Mouse (Mus musculus): ENCODE data around the gene Xpnpep2. TPM values are rescaled to one million over a fixed set of nuclear protein-coding genes. Genes with fewer than 3 reads are reported as not detected.

The Xpnpep2 gene
- total RNA-seq, 2 experiments from 2014 or later: 0.50 to 0.89 TPM

- no peak for DNase-seq (ENCODE audit: low spot score in 2 of 2)
Observed at GRCm38 (mm10) chrX:48158229-48158919, 49.8 kb downstream of the Xpnpep2 start.

- DNase-seq (ENCODE audit: low spot score in 2 of 2): no peak
Observed at GRCm38 (mm10) chrX:48169892-48170291, 61.4 kb downstream of the Xpnpep2 start.

DNA sequence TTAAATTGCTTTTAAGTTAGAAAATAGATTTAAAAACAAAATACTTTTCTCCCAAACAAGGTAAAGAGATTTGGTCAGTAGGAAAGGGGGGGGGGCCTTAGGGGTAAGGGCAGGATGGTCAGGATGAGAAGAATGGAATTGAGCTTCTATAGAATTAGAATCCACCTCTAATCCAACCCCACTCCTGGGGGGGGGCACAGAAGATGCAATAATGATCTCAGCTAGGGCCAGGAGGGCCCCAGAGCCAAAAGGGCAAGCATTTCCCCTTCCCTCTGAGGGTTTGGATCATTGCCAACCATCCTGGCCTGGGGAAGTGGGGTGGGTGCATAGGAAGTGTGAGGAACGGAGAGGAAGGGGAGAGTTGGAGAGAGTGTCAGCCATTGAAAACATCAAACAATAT lies 61.8 kb downstream of the Xpnpep2 start:
- no peak for DNase-seq (ENCODE audit: low spot score in 2 of 2)

DNA sequence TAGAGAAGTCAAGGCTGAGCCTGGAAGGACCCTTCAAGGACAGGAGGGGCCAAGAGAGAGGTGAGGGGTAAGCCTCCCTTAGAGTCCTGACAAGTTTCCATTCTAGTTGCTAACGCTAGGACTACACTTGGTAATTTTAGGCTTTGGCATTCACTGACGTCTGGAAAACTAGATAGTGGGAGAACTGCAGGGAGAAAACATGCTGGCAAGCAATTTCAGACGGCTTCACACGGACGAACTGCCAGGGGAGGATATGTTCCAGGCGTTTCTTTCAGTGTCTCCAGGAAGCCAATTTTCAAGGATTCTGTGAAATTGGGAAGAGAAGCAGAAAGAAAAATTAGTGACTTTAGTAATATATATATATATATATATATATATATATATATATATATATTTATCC lies 73.3 kb downstream of the Xpnpep2 start:
- DNase-seq (ENCODE audit: low spot score in 2 of 2): no peak

DNA sequence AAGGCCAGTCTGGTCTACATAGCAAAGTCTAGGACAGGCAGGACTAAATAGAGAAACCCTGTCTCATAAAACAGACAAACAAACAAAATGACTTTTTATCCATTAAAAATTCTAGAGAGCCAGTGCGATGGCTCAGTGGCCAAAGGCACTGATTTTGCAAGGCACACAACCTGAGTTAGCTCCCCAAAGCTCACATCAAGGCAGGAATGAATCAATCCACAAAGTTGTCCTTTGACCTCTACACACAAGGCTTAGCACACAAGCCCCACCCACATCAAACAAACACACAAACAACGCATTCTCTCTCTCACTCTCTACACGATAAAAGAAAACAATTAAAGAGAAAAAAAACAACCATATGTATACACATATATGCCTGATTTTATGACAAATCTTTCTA lies 76.2 kb downstream of the Xpnpep2 start:
- no peak for DNase-seq (ENCODE audit: low spot score in 2 of 2)

Other genes starting within 250 kb of the Xpnpep2 start
- gene Smarca1, start 215.8 kb upstream of the Xpnpep2 start, total RNA-seq (2021): 10 to 100 TPM; 36.6 to 36.8 TPM
- gene Ocrl, start 196.3 kb upstream of the Xpnpep2 start, total RNA-seq (2021): 10 to 100 TPM; 47.5 to 56.2 TPM
- 10 to 100 TPM; 14.9 to 17.2 TPM for gene Apln, start 73.9 kb upstream of the Xpnpep2 start, total RNA-seq (2021)
- gene Sash3, start 37.7 kb downstream of the Xpnpep2 start, total RNA-seq (2021): 1 to 10 TPM in 1 of 2 experiments, under 1 TPM in 1; 0.81 to 1.4 TPM
- 10 to 100 TPM; 36.9 to 38.5 TPM for gene Zdhhc9, start 100.2 kb downstream of the Xpnpep2 start, total RNA-seq (2021)
- 10 to 100 TPM; 17.1 to 18.8 TPM for gene Utp14a, start 148.1 kb downstream of the Xpnpep2 start, total RNA-seq (2021)
- 10 to 100 TPM; 19.7 to 23.4 TPM for gene Bcorl1, start 232.6 kb downstream of the Xpnpep2 start, total RNA-seq (2021)

Measured in layer of hippocampus, adult 18-20 months (tissue).